Mouse (Mus musculus) heart, adult 2 months (tissue): ENCODE measurements around the gene Ehbp1l1. TPM values are rescaled to one million over a fixed set of nuclear protein-coding genes. Genes with fewer than 3 reads are reported as not detected.

Experiments used
- DNase-seq, 2 experiments: peaks; one replicate each; pipeline ENCODE4 v3.0.0; 2021
- H3K27ac ChIP-seq: fragments of 200-600 bp; 2 replicates; pipeline ENCODE4 v1.8.1; 2022
- H3K27me3 ChIP-seq: fragments of 200-500 bp; 2 replicates; pipeline ENCODE4 v1.6.1; 2012; ENCODE audit warnings: mild to moderate bottlenecking, low read length, inconsistent platforms, mixed read lengths; ENCODE audit not compliant: control insufficient read depth, insufficient read depth
- H3K36me3 ChIP-seq: fragments of 200-500 bp; 2 replicates; pipeline ENCODE4 v1.6.1; 2012; ENCODE audit warnings: low read length, inconsistent platforms; ENCODE audit not compliant: control insufficient read depth, insufficient read depth
- H3K4me1 ChIP-seq: fragments of 200-500 bp; 2 replicates; pipeline ENCODE4 v1.6.1; 2011; ENCODE audit warnings: low read length; ENCODE audit not compliant: control insufficient read depth, insufficient read depth
- H3K4me3 ChIP-seq: fragments of 200-600 bp; 2 replicates; pipeline ENCODE4 v1.8.1; 2022
- H3K79me2 ChIP-seq: fragments of 200-500 bp; replicated peaks from 2 replicates; pipeline ENCODE4 v1.6.1; 2012; ENCODE audit warnings: mild to moderate bottlenecking, inconsistent platforms, low read length, moderate library complexity, mixed read lengths; ENCODE audit not compliant: control insufficient read depth, insufficient read depth
- H3K9ac ChIP-seq: fragments of 200-500 bp; 2 replicates; pipeline ENCODE4 v1.6.1; 2012; ENCODE audit warnings: low read depth, mild to moderate bottlenecking, control low read depth, inconsistent platforms, low read length, mixed read lengths
- CTCF ChIP-seq: fragments of 200-600 bp; IDR thresholded peaks from 2 replicates; pipeline ENCODE4 v1.8.1; 2022; ENCODE audit warnings: antibody characterized with exemption, mild to moderate bottlenecking, moderate library complexity
- EP300 ChIP-seq: fragments of 200-500 bp; IDR thresholded peaks from 2 replicates; pipeline ENCODE4 v1.6.1; 2011; ENCODE audit warnings: low read depth, low read length, control low read depth; ENCODE audit not compliant: insufficient read depth
- POLR2A ChIP-seq: fragments of 200-500 bp; IDR thresholded peaks from 2 replicates; pipeline ENCODE4 v1.6.1; 2011; ENCODE audit warnings: mild to moderate bottlenecking, low read depth, low read length, control low read depth; ENCODE audit not compliant: insufficient read depth
- WGBS: fragments of 180-500 bp; shearing (Covaris S2); methylation state at CpG from one replicate; pipeline ENCODE4 v1.1.7; 2018; 5-methylcytosine and 5-hydroxymethylcytosine counted together
- intact Hi-C: fragments of 180-260 bp; cut with DNase I; formaldehyde crosslinking; loops from one replicate; pipeline ENCODE4 v1.15.1; 2025
- long read RNA-seq: library from polyadenylated mRNA; stranded (forward); transcript quantifications from one replicate; pipeline ENCODE4 v2.0.0, GENCODE M21; 2021
- polyA plus RNA-seq: library from polyadenylated mRNA; depleted of rRNA; stranded (reverse); fragments of >200 nt; gene quantifications from 2 replicates; pipeline ENCODE4 v1.2.3, GENCODE M21; 2012; rRNA removed
- total RNA-seq, 2 experiments: library from RNA; stranded (reverse); gene quantifications; 2 replicates each; pipeline ENCODE4 v1.2.3; 2021

The Ehbp1l1 gene
- total RNA-seq (100 to 1,000 TPM; 128 to 137 TPM), polyA plus RNA-seq (100 and 121 TPM in 2 replicates)
- long read RNA-seq, full-length matches to known transcripts, result 51 of 197 reads
- long read RNA-seq, partial matches to known transcripts, result 69 of 197 reads
- long read RNA-seq, other reads (novel, unspliced or antisense), result 77 of 197 reads

DNA sequence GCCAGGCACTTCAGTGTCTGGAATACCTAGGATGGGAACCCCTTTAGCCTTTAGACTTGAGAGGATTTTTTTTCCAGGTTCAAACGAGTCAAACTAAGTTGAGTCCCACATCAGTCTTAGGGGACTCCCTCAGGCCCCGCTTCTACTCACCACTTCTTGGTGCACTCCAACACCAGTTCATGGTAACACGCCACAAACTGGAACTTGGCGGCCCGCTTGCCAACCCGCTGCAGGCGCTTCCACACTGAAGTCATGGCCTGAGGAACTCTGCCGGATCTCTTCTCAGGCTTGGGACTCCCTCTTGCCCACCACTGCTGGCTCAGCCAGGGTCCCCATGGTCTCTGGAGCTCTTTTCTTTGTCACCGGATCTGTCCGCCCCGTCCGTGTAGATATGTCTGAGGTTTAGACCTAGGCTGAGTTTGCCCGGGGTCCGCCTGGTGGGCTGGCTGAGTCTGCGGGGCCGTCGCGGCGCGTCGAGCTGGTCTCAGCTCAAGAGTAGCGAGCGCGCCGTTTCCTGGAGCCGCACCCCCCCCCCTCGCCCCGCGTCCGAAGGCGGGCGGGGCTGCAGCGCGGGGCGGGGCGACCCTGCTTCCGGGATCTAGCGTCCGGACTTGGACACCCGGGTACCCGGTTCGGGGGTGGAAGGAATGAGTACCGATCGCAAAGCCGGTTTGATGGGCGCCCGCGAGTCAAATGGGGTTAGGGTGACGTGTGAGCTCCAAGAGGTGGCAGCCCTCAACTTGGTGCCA, at the start of gene Ehbp1l1:
Gene Ehbp1l1 (minus strand): TSS at position 551 of the 749 bp plus-strand sequence.
- H3K4me3 ChIP-seq, result peak within 1 kb of the TSS; percentile 73
- DNase-seq, result peak; percentile 86 to 89
- peaks cover 24% of the 10 kb centered on the region for H3K4me1 ChIP-seq

DNA sequence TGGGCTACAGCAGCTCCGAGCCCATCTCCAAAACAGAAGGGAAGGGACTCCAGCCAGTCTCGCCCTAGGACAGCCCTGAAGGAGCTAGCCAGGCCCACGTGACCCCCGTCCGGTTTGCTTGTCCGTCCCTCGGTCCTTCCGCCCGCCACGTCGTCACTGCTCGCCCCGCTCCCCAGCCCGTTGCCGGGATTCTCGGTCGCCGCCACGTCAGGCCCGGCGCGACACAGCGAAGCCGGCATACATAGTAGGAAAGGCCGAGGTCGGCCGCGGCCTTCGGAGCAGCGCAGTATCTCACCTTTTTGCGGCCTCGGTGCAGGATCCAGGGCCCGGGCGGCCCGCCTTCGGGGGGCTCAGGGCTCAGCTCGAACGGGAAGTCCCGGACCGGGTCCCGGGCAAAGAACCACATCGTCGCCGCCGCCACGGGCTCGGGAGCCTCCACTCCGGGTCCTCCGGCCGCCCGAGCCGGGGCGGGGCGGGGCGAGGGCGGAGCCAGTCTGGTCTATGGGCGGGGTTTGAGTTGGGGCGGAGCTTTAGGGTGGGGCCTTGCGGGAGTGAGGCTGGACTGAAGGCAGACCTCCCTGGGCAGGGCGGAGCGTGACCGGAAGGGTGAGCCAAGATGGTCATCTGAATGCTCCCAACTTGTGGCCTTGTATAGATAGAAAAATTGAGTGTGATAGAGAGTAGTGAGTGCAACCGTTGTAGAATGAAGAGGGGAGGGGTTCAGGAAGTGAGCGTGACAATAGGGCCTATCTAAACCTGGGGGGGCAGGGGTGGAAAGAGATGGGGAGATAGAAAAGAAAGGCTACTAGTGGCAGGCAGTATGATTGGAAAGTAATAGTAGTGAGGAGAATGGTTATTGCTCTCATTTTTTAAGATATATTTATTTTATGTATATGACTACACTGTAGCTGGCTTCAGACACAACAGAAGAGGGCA, 45.1 kb upstream of the Ehbp1l1 start, which contains the start of gene Scyl1:
Gene Scyl1 (minus strand): TSS at position 495 of the 936 bp plus-strand sequence.
- no peak for TF ChIP-seq CTCF
- TF ChIP-seq POLR2A, result peak; percentile 56
- intact Hi-C loops, result loop anchor here (2.0 kb wide), 1 partner anchor 42 kb away; the partner anchor contains the start of gene Fam89b
- Histone ChIP-seq H3K27ac (peak within 1 kb of the TSS; percentile 99), H3K4me3 (peak within 1 kb of the TSS; percentile 98), H3K9ac (peak within 1 kb of the TSS; percentile 91), H3K4me1 (peaks cover 5% of the 10 kb centered on the region), H3K27me3 (no peaks in the 10 kb centered on the region), H3K79me2 (no peaks in the 10 kb centered on the region), H3K36me3 (no peaks in the 10 kb centered on the region; the same call in 1 of the 2 replicates)
- DNase-seq, result peak; percentile 96 to 99
- under 1% methylated on average over 64 of the region's 64 CpGs for WGBS

More for the DNA sequence above, at the start of gene Ehbp1l1:
- Histone ChIP-seq H3K36me3 (no peaks in the 10 kb centered on the region), H3K27me3 (no peaks in the 10 kb centered on the region), H3K79me2 (no peaks in the 10 kb centered on the region; the same call in 1 of the 2 replicates), H3K27ac (peak within 1 kb of the TSS; percentile 95), H3K9ac (peak within 1 kb of the TSS; percentile 79)
- intact Hi-C loops, result loop anchor here (5.0 kb wide), 4 partner anchors 79 to 401 kb away; partner anchors contain the start of genes Kat5 and Snx15
- under 1% methylated on average over 49 of the region's 49 CpGs for whole genome bisulfite sequencing
- TF ChIP-seq CTCF (0 out of 2 replicates have a peak, but pooled peaks have one; percentile 11), POLR2A (peak; percentile 67), EP300 (no peak)

GRCm38 (mm10) chr19:5770311-5770710, 44.2 kb upstream of the Ehbp1l1 start:
- H3K9ac ChIP-seq, result peak overlapping the region; percentile 91
- intact Hi-C loops, result loop anchor here (2.0 kb wide), 1 partner anchor 42 kb away; the partner anchor contains the start of gene Fam89b
- H3K36me3 ChIP-seq, result no peaks in the 10 kb centered on the region; the same call in 1 of the 2 replicates
- no peaks in the 10 kb centered on the region for H3K79me2 ChIP-seq
- no peaks in the 10 kb centered on the region for H3K27me3 ChIP-seq
- WGBS, result 29% methylated on average over 9 of the region's 9 CpGs
- H3K27ac ChIP-seq, result peak overlapping the region; percentile 99
- TF ChIP-seq EP300, result no peak
- no peak for TF ChIP-seq CTCF
- no peak for TF ChIP-seq POLR2A
- no peak for DNase-seq
- peaks cover 5% of the 10 kb centered on the region for H3K4me1 ChIP-seq
- H3K4me3 ChIP-seq, result peak overlapping the region; percentile 98

- Histone ChIP-seq H3K27ac (no peak overlapping the region), H3K4me3 (no peak overlapping the region), H3K27me3 (no peaks in the 10 kb centered on the region), H3K4me1 (peaks cover 5% of the 10 kb centered on the region), H3K36me3 (no peaks in the 10 kb centered on the region; the same call in 1 of the 2 replicates), H3K79me2 (no peaks in the 10 kb centered on the region), H3K9ac (no peak overlapping the region)
- WGBS, result 78% methylated on average over 4 of the region's 4 CpGs
- DNase-seq, result no peak
- TF ChIP-seq EP300, result no peak
- TF ChIP-seq CTCF, result no peak
- TF ChIP-seq POLR2A, result no peak
- intact Hi-C loops, result no loop called here
Measured at GRCm38 (mm10) chr19:5767271-5767670, 41.2 kb upstream of the Ehbp1l1 start.

DNA sequence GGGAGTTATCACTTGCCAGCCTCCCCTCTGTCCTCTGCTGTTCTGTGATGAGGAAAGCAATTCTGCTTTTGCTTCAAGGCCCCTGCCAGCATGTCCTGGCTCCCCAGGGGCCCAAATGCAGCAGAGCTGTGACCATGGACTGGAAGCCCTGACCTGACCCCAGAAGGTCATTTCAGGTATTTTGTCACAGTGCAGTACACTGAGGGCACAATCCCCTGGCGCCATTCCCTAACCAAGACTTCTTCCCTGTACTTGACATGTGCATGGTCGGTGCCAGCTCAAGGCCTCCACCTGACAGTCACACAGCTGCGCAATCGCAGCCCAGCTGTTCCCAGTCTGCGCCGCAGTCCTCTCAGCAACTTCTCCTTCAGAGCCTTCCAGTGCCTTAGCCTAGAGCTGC, 37.0 kb upstream of the Ehbp1l1 start:
- H3K4me1 ChIP-seq, result no peaks in the 10 kb centered on the region
- H3K4me3 ChIP-seq, result no peak overlapping the region

More for the DNA sequence above, 37.0 kb upstream of the Ehbp1l1 start:
- no peak for DNase-seq
- intact Hi-C loops, result no loop called here
- Histone ChIP-seq H3K36me3 (no peaks in the 10 kb centered on the region), H3K27me3 (no peaks in the 10 kb centered on the region), H3K79me2 (no peaks in the 10 kb centered on the region), H3K27ac (no peak overlapping the region), H3K9ac (no peak overlapping the region)
- 86% methylated on average over 6 of the region's 6 CpGs for WGBS
- TF ChIP-seq EP300 (no peak), POLR2A (no peak), CTCF (no peak)
